Mouse (Mus musculus): ENCODE data around the gene Kxd1. TPM values are rescaled to one million over a fixed set of nuclear protein-coding genes. Genes with fewer than 3 reads are reported as not detected.
A peak's percentile ranks its signal among the peaks of the same experiment; 100 is the strongest.

Gene Kxd1
- polyA plus RNA-seq, 1 experiment, result 116 TPM

- Histone ChIP-seq H3K4me1 (ENCODE audit: control insufficient read depth, insufficient read depth, insufficient read length, low read length) (peaks cover 13% of the 10 kb centered on the region), H3K4me3 (ENCODE audit: insufficient read depth, low read depth, low read length) (no peak overlapping the region), H3K27ac (replicated peaks; ENCODE audit: low read depth, low read length) (no peak overlapping the region)
Measured at GRCm38 (mm10) chr8:70512253-70512903, 15.4 kb downstream of the Kxd1 start.

DNA sequence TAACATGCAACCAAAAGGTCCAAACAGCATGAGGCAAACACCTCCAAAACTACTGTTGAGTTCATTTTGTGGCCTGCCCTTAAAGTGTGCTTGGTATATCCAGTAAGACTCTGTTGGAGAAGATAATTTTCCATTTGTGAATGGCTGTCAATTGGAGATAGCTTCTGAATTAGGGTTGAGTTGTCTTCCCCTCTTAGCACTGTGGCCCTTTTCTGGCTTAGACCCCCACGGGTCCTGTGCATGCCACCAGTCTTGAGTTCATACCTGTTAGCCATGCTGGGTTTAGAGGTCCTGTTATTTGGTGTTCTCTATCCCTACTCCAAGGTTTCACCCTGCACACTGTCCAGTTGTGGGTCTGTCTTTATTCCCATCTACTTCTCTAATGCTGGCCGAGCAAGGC lies 16.0 kb downstream of the Kxd1 start:
- no peak overlapping the region for H3K4me3 ChIP-seq (ENCODE audit: insufficient read depth, low read depth, low read length)

GRCm38 (mm10) chr8:70511174-70511573 lies 16.6 kb downstream of the Kxd1 start:
- Histone ChIP-seq H3K27ac (replicated peaks; ENCODE audit: low read depth, low read length) (0 out of 2 replicates have a peak overlapping the region, but pooled peaks have one; percentile 98), H3K4me3 (ENCODE audit: insufficient read depth, low read depth, low read length) (peak overlapping the region; percentile 97), H3K4me1 (ENCODE audit: control insufficient read depth, insufficient read depth, insufficient read length, low read length) (peaks cover 13% of the 10 kb centered on the region)

More for the DNA sequence above, 16.0 kb downstream of the Kxd1 start:
- Histone ChIP-seq H3K27ac (replicated peaks; ENCODE audit: low read depth, low read length) (no peak overlapping the region), H3K4me1 (ENCODE audit: control insufficient read depth, insufficient read depth, insufficient read length, low read length) (peaks cover 13% of the 10 kb centered on the region)

DNA sequence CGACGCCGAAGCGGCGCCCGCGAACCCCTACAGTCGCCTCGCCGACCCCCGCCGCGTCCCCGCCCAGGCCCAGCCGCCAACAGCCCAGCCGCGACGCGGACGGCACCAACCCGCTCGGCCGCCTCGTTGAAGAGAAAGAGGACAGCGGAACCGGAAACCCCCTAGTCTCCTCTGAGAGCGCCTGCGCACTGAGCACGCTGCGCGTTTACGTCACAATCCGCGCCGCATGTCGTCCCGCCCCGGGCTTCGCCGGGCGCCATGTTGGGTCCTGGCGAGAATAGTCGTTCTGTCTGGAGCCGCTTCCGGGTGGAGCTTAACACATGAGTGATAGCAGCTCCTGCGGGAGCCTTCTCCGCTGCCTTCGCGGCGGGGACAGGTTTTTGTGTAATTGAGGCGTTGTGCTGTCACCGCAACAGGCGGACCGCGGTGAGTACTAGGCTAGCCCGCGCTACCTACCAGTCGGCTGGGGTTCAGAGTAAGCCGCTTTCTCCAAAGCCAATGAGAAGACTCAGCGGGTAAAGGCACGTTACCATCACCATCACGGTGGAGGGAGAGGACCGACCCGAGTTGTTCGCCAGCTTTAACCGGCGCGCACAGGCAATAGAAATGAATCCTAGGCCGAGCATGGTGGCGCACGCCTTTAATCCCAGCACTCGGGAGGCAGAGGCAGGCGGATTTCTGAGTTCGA lies 17.4 kb downstream of the Kxd1 start, which contains the start of gene Uba52:
Uba52 (minus strand) TSS at position 574 of the 688 bp plus-strand sequence.
- Histone ChIP-seq H3K4me1 (ENCODE audit: control insufficient read depth, insufficient read depth, insufficient read length, low read length) (peaks cover 18% of the 10 kb centered on the region), H3K27ac (replicated peaks; ENCODE audit: low read depth, low read length) (peak within 1 kb of the TSS; percentile 98), H3K4me3 (ENCODE audit: insufficient read depth, low read depth, low read length) (peak within 1 kb of the TSS; percentile 97)

- Histone ChIP-seq H3K27ac (replicated peaks; ENCODE audit: low read depth, low read length) (peak overlapping the region; percentile 79), H3K4me1 (ENCODE audit: control insufficient read depth, insufficient read depth, insufficient read length, low read length) (peaks cover 18% of the 10 kb centered on the region), H3K4me3 (ENCODE audit: insufficient read depth, low read depth, low read length) (peak overlapping the region; percentile 80)
Measured at GRCm38 (mm10) chr8:70509281-70509952, 18.3 kb downstream of the Kxd1 start.

DNA sequence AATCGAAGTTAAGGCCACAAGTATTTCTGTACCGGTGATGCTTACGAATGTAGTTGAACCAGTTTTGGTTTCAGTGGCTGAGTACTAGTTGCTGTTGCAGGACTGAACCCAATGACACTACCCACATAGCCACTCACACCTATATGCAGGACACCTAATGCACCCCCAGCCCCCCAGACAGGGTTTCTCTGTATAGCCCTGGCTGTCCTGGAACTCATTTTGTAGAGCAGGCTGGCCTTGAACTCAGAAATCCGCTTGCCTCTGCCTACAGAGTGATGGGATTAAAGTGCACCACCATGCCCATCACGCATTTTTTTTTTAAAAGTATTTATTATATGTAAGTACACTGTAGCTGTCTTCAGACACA lies 20.7 kb downstream of the Kxd1 start:
- Histone ChIP-seq H3K27ac (replicated peaks; ENCODE audit: low read depth, low read length) (no peak overlapping the region), H3K4me1 (ENCODE audit: control insufficient read depth, insufficient read depth, insufficient read length, low read length) (peaks cover 18% of the 10 kb centered on the region), H3K4me3 (ENCODE audit: insufficient read depth, low read depth, low read length) (peak overlapping the region; percentile 4; the same call in 1 of the 2 replicates)

DNA sequence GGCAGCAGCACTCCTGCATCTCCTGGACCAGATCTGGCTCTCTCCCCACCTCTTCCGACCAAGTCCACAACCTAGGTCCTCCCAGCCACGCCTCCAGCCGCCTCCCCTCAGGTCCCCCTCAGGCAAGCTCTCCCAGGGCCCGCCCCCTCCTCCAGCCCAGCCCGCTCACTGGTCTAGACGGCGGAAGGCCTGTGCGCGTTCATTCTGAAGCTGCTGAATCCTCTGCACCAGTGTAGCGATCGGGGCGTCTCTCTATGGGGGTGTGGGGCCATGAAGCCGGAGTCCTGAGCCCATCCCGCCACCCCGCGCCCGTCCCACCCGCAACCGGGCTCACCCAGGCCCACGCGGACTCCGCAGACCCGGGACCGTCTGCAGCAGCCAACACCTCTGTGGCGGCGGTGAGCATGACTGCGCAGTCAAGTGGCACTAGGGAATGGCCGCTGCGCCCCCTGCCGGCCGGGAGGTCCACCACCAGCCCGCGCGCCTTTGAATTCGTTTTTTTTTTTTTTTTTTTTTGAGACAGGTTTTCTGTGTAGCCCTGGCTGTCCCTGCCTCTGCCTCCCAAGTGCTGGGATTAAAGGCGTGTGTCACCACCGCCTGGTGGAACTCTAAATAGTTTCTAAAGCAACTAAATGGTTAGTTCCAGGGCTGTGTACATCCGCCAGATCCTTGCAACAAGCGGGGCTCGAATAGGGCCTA lies 21.3 kb downstream of the Kxd1 start, which contains the start of gene Rex1bd:
Rex1bd (minus strand) TSS at position 425 of the 699 bp plus-strand sequence.
- Histone ChIP-seq H3K27ac (replicated peaks; ENCODE audit: low read depth, low read length) (0 out of 2 replicates have a peak within 1 kb of the TSS, but pooled peaks have one; percentile 6), H3K4me3 (ENCODE audit: insufficient read depth, low read depth, low read length) (peak within 1 kb of the TSS; percentile 62), H3K4me1 (ENCODE audit: control insufficient read depth, insufficient read depth, insufficient read length, low read length) (peaks cover 14% of the 10 kb centered on the region)

- peak overlapping the region; percentile 62 for H3K4me3 ChIP-seq (ENCODE audit: insufficient read depth, low read depth, low read length)
- 0 out of 2 replicates have a peak overlapping the region, but pooled peaks have one; percentile 6 for H3K27ac ChIP-seq (replicated peaks; ENCODE audit: low read depth, low read length)
- H3K4me1 ChIP-seq (ENCODE audit: control insufficient read depth, insufficient read depth, insufficient read length, low read length), result peaks cover 11% of the 10 kb centered on the region; the same call in 1 of the 2 replicates
Measured at GRCm38 (mm10) chr8:70505698-70506327, 21.9 kb downstream of the Kxd1 start.

- no peak overlapping the region; the same call in 1 of the 2 replicates for H3K4me3 ChIP-seq (ENCODE audit: insufficient read depth, low read depth, low read length)
- H3K27ac ChIP-seq (replicated peaks; ENCODE audit: low read depth, low read length), result no peak overlapping the region
- peaks cover 11% of the 10 kb centered on the region; the same call in 1 of the 2 replicates for H3K4me1 ChIP-seq (ENCODE audit: control insufficient read depth, insufficient read depth, insufficient read length, low read length)
Measured at GRCm38 (mm10) chr8:70504851-70505250, 22.9 kb downstream of the Kxd1 start.

DNA sequence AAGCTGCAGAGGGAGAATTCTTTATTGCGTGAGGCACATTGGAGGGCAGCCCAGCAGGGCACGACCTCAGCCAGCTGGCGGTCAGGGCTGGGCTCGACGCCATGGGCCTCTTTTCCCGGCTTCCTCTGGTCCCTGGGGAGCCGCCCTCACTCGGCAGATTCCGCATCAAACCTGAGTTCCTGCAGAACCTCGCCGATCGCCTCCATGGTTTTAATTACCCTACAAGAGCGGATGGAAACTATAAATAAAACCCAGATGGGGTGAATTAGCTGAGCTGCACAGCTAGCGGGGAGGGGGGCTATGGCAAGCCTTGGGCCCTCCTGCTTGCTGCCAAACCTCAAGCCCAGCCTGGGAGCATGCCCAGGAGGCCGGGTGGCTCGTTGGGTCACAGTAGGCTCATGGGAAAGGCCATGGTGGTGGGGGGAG lies 23.5 kb downstream of the Kxd1 start:
- Histone ChIP-seq H3K27ac (replicated peaks; ENCODE audit: low read depth, low read length) (no peak overlapping the region), H3K4me3 (ENCODE audit: insufficient read depth, low read depth, low read length) (no peak overlapping the region), H3K4me1 (ENCODE audit: control insufficient read depth, insufficient read depth, insufficient read length, low read length) (peaks cover 10% of the 10 kb centered on the region; the same call in 1 of the 2 replicates)

DNA sequence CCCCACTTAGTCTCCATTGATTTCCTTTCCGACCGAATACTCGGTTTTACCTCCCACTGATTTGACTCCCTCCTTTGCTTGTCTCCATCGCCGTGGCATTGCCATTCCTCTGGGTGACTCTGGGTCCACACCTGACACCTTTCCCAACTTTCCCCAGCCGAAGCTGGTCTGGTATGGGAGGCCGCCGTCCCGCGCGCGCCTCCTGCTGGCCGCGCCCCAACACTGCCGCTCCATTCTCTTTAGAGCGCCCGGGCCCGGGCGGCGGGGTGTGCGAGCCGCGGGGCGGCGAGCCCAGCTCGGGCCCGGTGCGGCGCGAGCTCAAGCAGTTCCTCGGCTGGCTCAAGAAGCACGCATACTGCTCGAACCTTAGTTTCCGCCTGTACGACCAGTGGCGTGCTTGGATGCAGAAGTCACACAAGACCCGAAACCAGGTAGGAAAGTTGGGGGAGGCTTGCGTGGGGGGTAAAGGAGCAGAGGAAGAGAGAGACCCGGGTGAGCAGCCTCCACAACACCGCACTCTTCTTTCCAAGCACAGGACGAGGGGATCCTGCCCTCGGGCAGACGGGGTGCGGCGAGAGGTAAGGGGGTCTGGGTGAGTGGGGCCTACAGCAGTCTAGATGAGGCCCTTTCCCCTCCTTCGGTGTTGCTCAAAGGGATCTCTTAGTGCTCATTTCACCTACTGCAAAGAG lies 24.6 kb downstream of the Kxd1 start:
- Histone ChIP-seq H3K4me3 (ENCODE audit: insufficient read depth, low read depth, low read length) (no peak overlapping the region), H3K27ac (replicated peaks; ENCODE audit: low read depth, low read length) (no peak overlapping the region), H3K4me1 (ENCODE audit: control insufficient read depth, insufficient read depth, insufficient read length, low read length) (peaks cover 5% of the 10 kb centered on the region; the same call in 1 of the 2 replicates)

- no peak overlapping the region for H3K4me3 ChIP-seq (ENCODE audit: insufficient read depth, low read depth, low read length)
- H3K27ac ChIP-seq (replicated peaks; ENCODE audit: low read depth, low read length), result no peak overlapping the region
- peaks cover 5% of the 10 kb centered on the region; the same call in 1 of the 2 replicates for H3K4me1 ChIP-seq (ENCODE audit: control insufficient read depth, insufficient read depth, insufficient read length, low read length)
Measured at GRCm38 (mm10) chr8:70502540-70502939, 25.2 kb downstream of the Kxd1 start.

DNA sequence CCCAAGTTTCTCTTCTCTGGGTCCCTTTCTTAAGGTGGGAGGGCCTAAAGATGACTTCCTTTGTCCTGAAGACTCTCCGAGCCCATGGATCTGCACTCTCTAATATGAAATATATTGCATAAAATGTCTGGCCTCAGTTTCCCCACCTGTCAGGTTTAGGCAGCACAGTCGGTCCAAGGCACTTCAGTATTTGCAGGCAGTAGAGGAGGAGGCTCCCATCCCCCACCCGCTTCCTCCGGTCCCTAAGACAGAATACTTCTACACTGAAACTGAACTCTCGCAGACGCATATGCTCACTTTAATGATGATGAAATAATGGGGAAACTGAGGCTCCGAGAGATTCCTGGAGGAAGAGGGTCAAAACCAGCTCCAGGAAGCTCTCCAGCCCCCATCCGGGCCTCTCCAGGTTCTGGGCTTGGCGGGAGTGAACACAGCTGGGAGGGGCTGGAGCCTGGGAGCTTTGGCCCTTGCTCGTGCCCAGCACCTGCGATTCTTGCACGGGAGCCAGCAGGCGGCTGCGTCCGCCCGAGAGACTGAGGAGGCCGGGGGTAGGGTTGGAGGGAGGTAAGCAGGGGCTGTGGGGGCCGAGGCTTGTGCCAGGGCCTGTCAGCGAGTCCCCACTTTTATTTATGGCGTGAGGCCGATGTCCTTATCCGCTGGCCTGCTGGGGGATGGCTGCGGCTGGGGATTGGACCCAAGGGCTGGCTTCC lies 25.8 kb downstream of the Kxd1 start:
- Histone ChIP-seq H3K27ac (replicated peaks; ENCODE audit: low read depth, low read length) (no peak overlapping the region), H3K4me3 (ENCODE audit: insufficient read depth, low read depth, low read length) (no peak overlapping the region), H3K4me1 (ENCODE audit: control insufficient read depth, insufficient read depth, insufficient read length, low read length) (peaks cover 5% of the 10 kb centered on the region; the same call in 1 of the 2 replicates)
